Mouse (Mus musculus) spleen, embryonic (tissue): ENCODE results near the gene Gabra6.

Experiments
- CTCF ChIA-PET: fragments of 350-600 bp; sonication (Branson Sonifier 250); formaldehyde crosslinking; loops from one replicate; lab custom pipeline; 2022; lab: Charles Lee

Gene Gabra6

DNA sequence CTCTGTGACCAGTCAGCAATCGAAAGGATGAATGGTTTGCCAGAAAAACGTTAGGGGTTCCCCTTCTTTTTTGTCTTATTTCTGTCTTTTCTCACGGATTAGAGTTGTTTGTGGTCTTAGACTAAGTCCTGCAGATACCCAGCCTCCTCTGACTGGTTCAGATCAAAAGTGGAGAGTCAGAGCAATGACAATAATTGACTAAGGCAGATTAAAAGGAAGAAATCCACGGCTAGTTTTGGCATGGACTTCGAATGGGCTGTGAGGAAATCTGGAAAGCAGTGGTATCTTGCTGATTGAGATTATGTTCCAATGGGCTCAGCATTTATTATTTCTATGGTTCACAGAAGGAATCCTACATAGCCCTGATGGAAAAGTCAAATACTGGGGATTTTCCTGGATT is at the start of gene Gabra6:
TSS of gene Gabra6 (minus strand) at position 191 of the 400 bp plus-strand sequence.
- CTCF ChIA-PET: no interaction called here

- CTCF ChIA-PET: no interaction called here
Measured at GRCm38 (mm10) chr11:42365544-42365943, 44.7 kb upstream of the Gabra6 start.

GRCm38 (mm10) chr11:42332121-42332520 is 11.2 kb upstream of the Gabra6 start:
- CTCF ChIA-PET: no interaction called here

GRCm38 (mm10) chr11:42326262-42326661 is 5.4 kb upstream of the Gabra6 start:
- CTCF ChIA-PET: no interaction called here

DNA sequence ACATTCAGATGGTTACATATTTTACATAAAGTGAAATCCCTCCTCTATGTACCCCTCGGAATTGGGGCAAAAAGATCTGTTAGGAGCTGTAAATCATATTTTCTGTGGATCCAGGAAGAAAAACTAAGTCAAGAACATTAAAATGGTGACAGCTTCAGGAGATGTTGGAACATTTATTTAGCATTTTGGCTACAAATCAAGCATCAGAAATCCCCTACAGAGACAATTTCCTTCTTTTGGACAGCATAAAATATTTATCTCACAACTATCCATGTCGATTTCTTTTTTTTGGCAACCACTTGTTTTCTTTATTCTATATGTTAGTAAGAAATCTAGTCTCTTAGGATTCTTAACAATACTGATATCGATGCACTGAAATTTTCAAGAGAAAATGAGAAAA is 688 bp upstream of the Gabra6 start:
- CTCF ChIA-PET: no interaction called here

GRCm38 (mm10) chr11:42319521-42319920 is 1.4 kb downstream of the Gabra6 start:
- CTCF ChIA-PET: no interaction called here

DNA sequence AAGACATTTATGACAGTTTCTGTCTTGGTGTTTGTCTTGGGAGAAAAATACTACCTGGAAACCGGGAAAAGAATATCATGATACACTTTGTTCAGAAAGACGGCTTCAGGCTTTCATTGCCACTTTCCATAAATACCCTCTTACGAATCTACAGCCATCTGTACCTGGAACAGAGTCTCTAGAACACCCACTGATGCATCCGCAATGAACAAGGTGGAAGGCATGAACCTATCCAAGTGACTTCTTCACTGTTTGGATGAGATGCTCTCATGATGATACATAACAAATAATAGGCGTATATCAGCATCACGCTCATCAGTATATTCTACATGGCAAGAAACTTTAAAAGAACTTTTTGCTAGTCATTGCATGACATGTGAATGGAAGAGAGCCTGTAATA is 1.8 kb downstream of the Gabra6 start:
- CTCF ChIA-PET: no interaction called here

- CTCF ChIA-PET: no interaction called here
Measured at GRCm38 (mm10) chr11:42317985-42318384, 2.9 kb downstream of the Gabra6 start.

DNA sequence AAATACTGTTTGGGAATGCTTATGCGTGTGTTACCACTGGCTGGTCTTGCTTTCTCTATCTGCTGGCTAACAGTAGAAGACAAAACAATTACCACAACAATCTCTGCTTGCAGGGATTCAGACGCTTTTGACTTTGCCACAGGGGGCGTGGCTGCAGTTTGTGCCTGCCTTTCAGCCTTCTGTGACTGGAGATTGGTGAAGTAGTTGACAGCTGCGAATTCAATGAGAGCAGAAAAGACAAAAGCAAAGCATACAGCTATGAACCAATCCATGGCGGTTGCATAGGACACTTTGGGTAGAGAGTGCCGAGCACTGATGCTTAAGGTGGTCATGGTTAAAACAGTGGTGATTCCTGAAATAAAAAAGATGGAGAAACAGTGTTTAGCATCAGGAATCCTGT is 6.0 kb downstream of the Gabra6 start:
- CTCF ChIA-PET: no interaction called here

DNA sequence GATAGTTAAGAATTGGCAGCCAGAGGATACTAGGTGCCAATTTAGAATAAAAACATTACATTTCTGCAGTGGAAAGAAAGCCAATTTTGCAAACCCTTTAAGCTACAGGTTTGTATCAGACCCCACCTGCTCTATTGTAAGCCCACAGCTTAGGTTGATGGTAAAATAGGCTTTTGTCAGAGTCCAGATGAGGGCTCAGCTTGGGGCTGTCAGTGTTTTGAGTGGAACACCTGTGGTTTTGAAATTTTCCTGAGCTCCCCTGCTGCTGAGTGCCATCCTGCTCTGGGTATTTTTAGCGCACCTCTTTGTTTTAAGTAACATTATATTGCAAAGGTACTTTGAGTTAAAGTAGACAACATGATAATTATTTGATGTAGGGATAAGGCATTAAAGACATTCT is 10.0 kb downstream of the Gabra6 start:
- CTCF ChIA-PET: no interaction called here

DNA sequence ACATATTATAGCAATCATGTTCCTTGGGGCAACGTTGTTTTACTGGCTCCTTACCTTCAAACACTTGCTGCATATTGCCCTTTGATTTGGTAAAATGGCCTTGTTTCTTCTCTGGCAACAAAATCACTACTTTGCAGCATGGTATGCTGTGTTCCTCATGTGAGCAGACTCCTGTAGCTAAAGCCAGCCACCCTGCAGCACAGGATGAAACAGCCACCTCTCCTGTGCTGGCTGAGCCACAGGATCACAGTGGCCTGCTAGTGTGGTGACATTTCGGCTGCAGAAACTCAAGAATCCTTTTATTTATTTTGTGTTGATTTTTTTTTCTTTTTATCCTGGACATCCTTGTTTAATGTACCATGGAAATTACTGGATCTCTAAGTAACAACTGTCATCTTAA is 11.8 kb downstream of the Gabra6 start:
- CTCF ChIA-PET: interaction anchor here (0.5 kb wide), 1 partner anchor 823 kb away, joined by 3 read pairs; no protein-coding TSS in a partner anchor

- CTCF ChIA-PET: no interaction called here
Measured at GRCm38 (mm10) chr11:42306095-42306494, 14.8 kb downstream of the Gabra6 start.

DNA sequence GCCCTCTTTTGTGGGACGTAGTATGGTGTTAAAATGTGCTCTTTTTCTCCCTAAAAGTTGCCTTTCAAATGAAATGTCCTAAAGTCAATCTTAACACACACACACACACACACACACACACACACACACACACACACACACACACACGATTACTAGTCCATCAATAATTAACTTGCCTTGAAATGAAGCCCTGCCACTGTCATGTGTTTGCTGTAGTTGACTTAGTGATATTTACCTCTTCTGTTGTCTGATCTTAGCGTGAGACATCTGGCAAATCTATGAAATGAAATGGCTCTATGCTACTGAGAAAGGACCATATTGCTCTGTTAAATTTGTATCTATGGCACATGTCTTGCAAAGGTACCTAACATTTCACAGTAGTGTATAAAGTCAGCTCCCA is 61.9 kb downstream of the Gabra6 start:
- CTCF ChIA-PET: no interaction called here
